Mouse (Mus musculus) olfactory bulb, adult 2 months (tissue): ENCODE results near the gene Plxnc1.

Experiments used
- CTCF ChIP-seq: fragments of 200-500 bp; IDR thresholded peaks from 2 replicates; pipeline ENCODE4 v1.5.1; 2012; ENCODE audit warnings: low read depth, mild to moderate bottlenecking, low read length, moderate library complexity; ENCODE audit not compliant: insufficient read depth
- POLR2A ChIP-seq: fragments of 200-500 bp; IDR thresholded peaks from 2 replicates; pipeline ENCODE4 v1.6.1; 2012; ENCODE audit warnings: mild to moderate bottlenecking, low read depth, low read length, moderate library complexity; ENCODE audit not compliant: insufficient read depth

- no peak for TF ChIP-seq POLR2A
- no peak for TF ChIP-seq CTCF
Measured at GRCm38 (mm10) chr10:94909789-94910188, 34.8 kb downstream of the Plxnc1 start.
